Mouse (Mus musculus) limb, embryonic 11.5 days (tissue): ENCODE measurements around the gene Osbpl8. TPM values are rescaled to one million over a fixed set of nuclear protein-coding genes. Genes with fewer than 3 reads are reported as not detected.

Experiments used
- ATAC-seq: fragments of 200-750 bp; cut with Nextera tagmentation; 2 replicates; pipeline ENCODE4 v1.8.0; 2017; ENCODE audit warnings: low read depth; ENCODE audit not compliant: insufficient number of reproducible peaks, low FRiP score, low TSS enrichment
- DNase-seq: peaks from one replicate; pipeline ENCODE4 v3.0.0-alpha.2; 2015; ENCODE audit warnings: low spot score
- H3K27ac ChIP-seq: fragments of 300-500 bp; sonication (generic); replicated peaks from 2 replicates; pipeline ENCODE4 v1.5.1; 2014; ENCODE audit warnings: low read depth, mild to moderate bottlenecking, low read length
- H3K27me3 ChIP-seq: fragments of 300-500 bp; sonication (generic); 2 replicates; pipeline ENCODE4 v1.6.1; 2014; ENCODE audit warnings: mild to moderate bottlenecking, low read length, mixed read lengths; ENCODE audit not compliant: control insufficient read depth, insufficient read depth
- H3K36me3 ChIP-seq: fragments of 300-500 bp; sonication (generic); 2 replicates; pipeline ENCODE4 v1.6.1; 2014; ENCODE audit warnings: mild to moderate bottlenecking, low read length, moderate library complexity, mixed read lengths; ENCODE audit not compliant: control insufficient read depth, insufficient read depth
- H3K4me1 ChIP-seq: fragments of 300-500 bp; sonication (generic); 2 replicates; pipeline ENCODE4 v1.6.1; 2014; ENCODE audit warnings: low read length, mixed read lengths; ENCODE audit not compliant: control insufficient read depth, insufficient read depth
- H3K4me2 ChIP-seq: fragments of 300-500 bp; sonication (generic); 2 replicates; pipeline ENCODE4 v1.6.1; 2014; ENCODE audit warnings: low read depth, mild to moderate bottlenecking, moderate library complexity; ENCODE audit not compliant: severe bottlenecking
- H3K4me3 ChIP-seq: fragments of 300-500 bp; sonication (generic); 2 replicates; pipeline ENCODE4 v1.5.1; 2014; ENCODE audit warnings: low read depth, low read length
- H3K9ac ChIP-seq: fragments of 300-500 bp; sonication (generic); 2 replicates; pipeline ENCODE4 v1.6.1; 2014; ENCODE audit warnings: mild to moderate bottlenecking, low read length
- H3K9me3 ChIP-seq: fragments of 300-500 bp; sonication (generic); 2 replicates; pipeline ENCODE4 v1.6.1; 2016; ENCODE audit warnings: low read length; ENCODE audit not compliant: control insufficient read depth
- WGBS: fragments of 180-500 bp; shearing (Covaris S2); extraction: QIAGEN DNeasy Blood & Tissue Kit; methylation state at CpG from one replicate; pipeline ENCODE4 v1.1.7; 2014; 5-methylcytosine and 5-hydroxymethylcytosine counted together
- polyA plus RNA-seq: library from polyadenylated mRNA; unstranded; fragments of >200 nt; fragmentation: Nextera tagmentation; extraction: Ambion mirVana; gene quantifications from 2 replicates; pipeline ENCODE4 v1.2.1, GENCODE M21; 2014

The Osbpl8 gene
- polyA plus RNA-seq, 1 experiment from 2014 or later, result 9.1 TPM

GRCm38 (mm10) chr10:111207386-111207785 is 42.8 kb downstream of the Osbpl8 start:
- 79% methylated on average over 9 of the region's 9 CpGs for WGBS
- Histone ChIP-seq H3K4me1 (no peaks in the 10 kb centered on the region), H3K27me3 (no peaks in the 10 kb centered on the region), H3K9me3 (no peaks in the 10 kb centered on the region), H3K9ac (no peak overlapping the region), H3K4me2 (no peak overlapping the region), H3K36me3 (no peaks in the 10 kb centered on the region), H3K27ac (no peak overlapping the region), H3K4me3 (no peak overlapping the region)
- DNase-seq, result no peak
- no peak for ATAC-seq

- no peak for DNase-seq
- Histone ChIP-seq H3K4me1 (no peaks in the 10 kb centered on the region), H3K27ac (no peak overlapping the region), H3K4me2 (no peak overlapping the region), H3K36me3 (no peaks in the 10 kb centered on the region), H3K9ac (no peak overlapping the region), H3K9me3 (no peaks in the 10 kb centered on the region), H3K27me3 (no peaks in the 10 kb centered on the region), H3K4me3 (no peak overlapping the region)
- 91% methylated on average over 3 of the region's 3 CpGs for WGBS
- ATAC-seq, result no peak
Observed at GRCm38 (mm10) chr10:111214084-111214483, 49.5 kb downstream of the Osbpl8 start.

GRCm38 (mm10) chr10:111214696-111215095 is 50.1 kb downstream of the Osbpl8 start:
- Histone ChIP-seq H3K9me3 (no peaks in the 10 kb centered on the region), H3K4me3 (no peak overlapping the region), H3K4me2 (no peak overlapping the region), H3K27me3 (no peaks in the 10 kb centered on the region), H3K9ac (no peak overlapping the region), H3K4me1 (no peaks in the 10 kb centered on the region), H3K27ac (no peak overlapping the region), H3K36me3 (no peaks in the 10 kb centered on the region)
- ATAC-seq (no peak), DNase-seq (no peak)
- WGBS, result 74% methylated on average over 2 of the region's 2 CpGs

GRCm38 (mm10) chr10:111215572-111215971 is 51.0 kb downstream of the Osbpl8 start:
- 71% methylated on average over 3 of the region's 3 CpGs for WGBS
- Histone ChIP-seq H3K4me3 (no peak overlapping the region), H3K4me1 (no peaks in the 10 kb centered on the region), H3K36me3 (no peaks in the 10 kb centered on the region), H3K4me2 (no peak overlapping the region), H3K9ac (no peak overlapping the region), H3K27ac (no peak overlapping the region), H3K9me3 (no peaks in the 10 kb centered on the region), H3K27me3 (no peaks in the 10 kb centered on the region)
- ATAC-seq, result no peak
- no peak for DNase-seq

GRCm38 (mm10) chr10:111216111-111216510 is 51.6 kb downstream of the Osbpl8 start:
- Histone ChIP-seq H3K4me3 (no peak overlapping the region), H3K36me3 (no peaks in the 10 kb centered on the region), H3K27me3 (no peaks in the 10 kb centered on the region), H3K9me3 (no peaks in the 10 kb centered on the region), H3K27ac (no peak overlapping the region), H3K9ac (no peak overlapping the region), H3K4me1 (no peaks in the 10 kb centered on the region), H3K4me2 (no peak overlapping the region)
- ATAC-seq (no peak), DNase-seq (no peak)
- WGBS, result 78% methylated on average over 3 of the region's 3 CpGs

- no peak overlapping the region for H3K27ac ChIP-seq
- WGBS, result 83% methylated on average over 6 of the region's 6 CpGs
- DNase-seq, result no peak
- no peaks in the 10 kb centered on the region for H3K9me3 ChIP-seq
- no peaks in the 10 kb centered on the region for H3K36me3 ChIP-seq
- no peak overlapping the region for H3K9ac ChIP-seq
- no peak for ATAC-seq
- H3K27me3 ChIP-seq, result no peaks in the 10 kb centered on the region
- H3K4me3 ChIP-seq, result no peak overlapping the region
- H3K4me2 ChIP-seq, result no peak overlapping the region
- H3K4me1 ChIP-seq, result no peaks in the 10 kb centered on the region
Observed at GRCm38 (mm10) chr10:111222535-111222934, 58.0 kb downstream of the Osbpl8 start.

- Histone ChIP-seq H3K27me3 (no peaks in the 10 kb centered on the region), H3K9ac (no peak overlapping the region), H3K36me3 (no peaks in the 10 kb centered on the region), H3K4me2 (no peak overlapping the region), H3K9me3 (no peaks in the 10 kb centered on the region), H3K4me3 (no peak overlapping the region), H3K27ac (no peak overlapping the region), H3K4me1 (no peaks in the 10 kb centered on the region)
- ATAC-seq, result no peak
- DNase-seq, result no peak
- WGBS, result 49% methylated on average over 10 of the region's 10 CpGs
Observed at GRCm38 (mm10) chr10:111223218-111223830, 58.8 kb downstream of the Osbpl8 start.

- no peak overlapping the region for H3K9ac ChIP-seq
- WGBS, result 88% methylated on average over 4 of the region's 4 CpGs
- no peaks in the 10 kb centered on the region for H3K4me1 ChIP-seq
- H3K4me3 ChIP-seq, result no peak overlapping the region
- ATAC-seq (no peak), DNase-seq (no peak)
- no peak overlapping the region for H3K27ac ChIP-seq
- H3K36me3 ChIP-seq, result no peaks in the 10 kb centered on the region
- no peaks in the 10 kb centered on the region for H3K9me3 ChIP-seq
- no peaks in the 10 kb centered on the region for H3K27me3 ChIP-seq
- no peak overlapping the region for H3K4me2 ChIP-seq
Observed at GRCm38 (mm10) chr10:111224696-111225095, 60.1 kb downstream of the Osbpl8 start.

GRCm38 (mm10) chr10:111226508-111226907 is 62.0 kb downstream of the Osbpl8 start:
- no peak overlapping the region for H3K27ac ChIP-seq
- no peaks in the 10 kb centered on the region for H3K9me3 ChIP-seq
- no peaks in the 10 kb centered on the region for H3K27me3 ChIP-seq
- H3K9ac ChIP-seq, result no peak overlapping the region
- no peak overlapping the region for H3K4me3 ChIP-seq
- DNase-seq, result peak; percentile 97
- no peaks in the 10 kb centered on the region for H3K4me1 ChIP-seq
- no peak for ATAC-seq
- H3K4me2 ChIP-seq, result no peak overlapping the region
- no peaks in the 10 kb centered on the region for H3K36me3 ChIP-seq
- 33% methylated on average over 3 of the region's 3 CpGs for WGBS
